11 mouse cellular contexts compared by ENCODE assay signal in genomic region chr8:108915876-108916275, GRCm38 (mm10).
A peak's percentile ranks its signal among the peaks of the same experiment; 100 is the strongest.
DNase-seq lines count a peak whose midpoint lies in the region; ATAC-seq and TF ChIP-seq lines count a peak whose summit lies in the region.
"Had no signal": no experiment of that assay in that cellular context is flagged by ENCODE, and none has a peak within 500 bp of the region (broad histone marks: within the 10 kb centered on the region; RNA-seq: fewer than 3 reads in every experiment).

No protein-coding gene starts in this region.

- H3K27me3 ChIP-seq in heart, embryonic 10.5 days (ENCODE audit: insufficient read depth, poor library complexity, severe bottlenecking), result no peaks in the 10 kb centered on the region
- no peaks in the 10 kb centered on the region for H3K27me3 ChIP-seq in MEL (ENCODE audit: control insufficient read depth in 1 of 2, insufficient read depth in 2 of 2, low read length in 2 of 2)
- no peaks in the 10 kb centered on the region for H3K27me3 ChIP-seq in heart, postnatal 0 days (ENCODE audit: control insufficient read depth, insufficient read depth, low read length)
- no peaks in the 10 kb centered on the region for H3K27me3 ChIP-seq in liver, embryonic 13.5 days

- no peaks in the 10 kb centered on the region; the same call in 1 of the 2 replicates for H3K79me2 ChIP-seq in MEL (ENCODE audit: control insufficient read depth, insufficient read depth, low read length, poor library complexity)

- no peak for ATAC-seq in heart, postnatal 0 days (ENCODE audit: insufficient read depth, low read depth)
- ATAC-seq in liver, embryonic 13.5 days (ENCODE audit: low read depth), result no peak
- ATAC-seq: hindbrain, postnatal 0 days had no signal

- DNase-seq in heart, embryonic 10.5 days (ENCODE audit: low spot score), result no peak
- no peak for DNase-seq in heart, postnatal 36 days
- DNase-seq in MEL (ENCODE audit: low read depth, low spot score), result no peak
- DNase-seq in heart, postnatal 0 days (ENCODE audit: low spot score), result peak; percentile 45
- no peak for DNase-seq in liver, embryonic 13.5 days
- DNase-seq in embryo, embryonic 10 days (ENCODE audit: low spot score), result no peak
- no peak for DNase-seq in frontal cortex, postnatal 14 days (ENCODE audit: low spot score in 2 of 2)
- DNase-seq in cerebellum, postnatal 4 days (ENCODE audit: low spot score in 2 of 2), result no peak
- DNase-seq: cerebellum, adult 9-10 months had no signal

- no peak for TF ChIP-seq RAD21 in MEL (IDR thresholded peaks at IDR 0.05; ENCODE audit: low read depth, low read length)

- intact Hi-C loops in heart, postnatal 36 days (cut with DNase I), result no loop called here

- 75% methylated on average over 6 of the region's 6 CpGs for WGBS in heart, embryonic 10.5 days
- WGBS in heart, postnatal 0 days, result 42% methylated on average over 6 of the region's 6 CpGs
- 61% methylated on average over 6 of the region's 6 CpGs for WGBS in liver, embryonic 13.5 days (ENCODE audit: insufficient replicate concordance)

- H3K4me3 ChIP-seq in heart, embryonic 10.5 days, result no peak overlapping the region
- no peak overlapping the region for H3K4me3 ChIP-seq in MEL (ENCODE audit: control insufficient read depth in 1 of 2, insufficient read depth in 1 of 2, low read depth in 2 of 2, low read length in 2 of 2)
- H3K4me3 ChIP-seq in heart, postnatal 0 days (ENCODE audit: low read depth, low read length), result no peak overlapping the region
- H3K4me3 ChIP-seq in liver, embryonic 13.5 days (replicated peaks), result no peak overlapping the region
- H3K4me3 ChIP-seq: forebrain, embryonic 10.5 days had no signal

- TF ChIP-seq POLR2A in MEL (IDR thresholded peaks at IDR 0.05; ENCODE audit: control insufficient read depth in 1 of 2, insufficient read depth in 1 of 2, low read depth in 1 of 2, low read length in 2 of 2, poor library complexity in 1 of 2), result no peak

- H3K4me2 ChIP-seq in heart, postnatal 0 days (ENCODE audit: low read depth, low read length), result no peak overlapping the region
- no peak overlapping the region for H3K4me2 ChIP-seq in liver, embryonic 13.5 days

- no peak for TF ChIP-seq CTCF in MEL (IDR thresholded peaks at IDR 0.05 in 2 of 3, conservative IDR thresholded peaks at IDR 0.05 in 1 of 3; ENCODE audit: control insufficient read depth in 1 of 3, insufficient read depth in 1 of 3, low read depth in 2 of 3, low read length in 3 of 3, poor library complexity in 1 of 3, severe bottlenecking in 1 of 3)
- no peak for TF ChIP-seq CTCF in heart, postnatal 0 days (IDR thresholded peaks at IDR 0.05; ENCODE audit: low read depth)

- no peak for TF ChIP-seq EP300 in MEL (IDR thresholded peaks at IDR 0.05; ENCODE audit: low read depth in 1 of 2, low read length in 2 of 2)
- TF ChIP-seq EP300 in heart, postnatal 0 days (IDR thresholded peaks at IDR 0.05; ENCODE audit: low read depth), result no peak

- H3K4me1 ChIP-seq in heart, embryonic 10.5 days, result peaks cover 19% of the 10 kb centered on the region
- H3K4me1 ChIP-seq in MEL (ENCODE audit: control insufficient read depth in 1 of 2, insufficient read depth in 2 of 2, low read length in 2 of 2), result peaks cover 0 to 19% of the 10 kb centered on the region in 2 experiments; a peak in 3 of 4 replicates
- H3K4me1 ChIP-seq in heart, postnatal 0 days (ENCODE audit: control insufficient read depth, insufficient read depth), result peaks cover 10% of the 10 kb centered on the region
- H3K4me1 ChIP-seq in liver, embryonic 13.5 days (replicated peaks), result peaks cover 18% of the 10 kb centered on the region

- H3K9me3 ChIP-seq in heart, embryonic 10.5 days, result no peaks in the 10 kb centered on the region
- no peaks in the 10 kb centered on the region for H3K9me3 ChIP-seq in MEL (replicated peaks; ENCODE audit: insufficient read depth, low read length)
- H3K9me3 ChIP-seq in heart, postnatal 0 days (replicated peaks; ENCODE audit: control insufficient read depth, low read length), result no peaks in the 10 kb centered on the region
- no peaks in the 10 kb centered on the region for H3K9me3 ChIP-seq in liver, embryonic 13.5 days (replicated peaks)
- H3K9me3 ChIP-seq: forebrain, embryonic 10.5 days had no signal

- H3K9ac ChIP-seq in MEL (ENCODE audit: control insufficient read depth, low read depth, low read length, poor library complexity, severe bottlenecking), result no peak overlapping the region
- H3K9ac ChIP-seq in heart, postnatal 0 days (replicated peaks; ENCODE audit: low read depth, low read length), result no peak overlapping the region
- H3K9ac ChIP-seq in liver, embryonic 13.5 days, result no peak overlapping the region

- peak overlapping the region; percentile 76 for H3K27ac ChIP-seq in heart, embryonic 10.5 days
- H3K27ac ChIP-seq in MEL (ENCODE audit: control insufficient read depth, low read depth, low read length), result peak overlapping the region; percentile 29
- H3K27ac ChIP-seq in heart, postnatal 0 days (ENCODE audit: low read depth), result peak overlapping the region; percentile 16; the same call in 1 of the 2 replicates
- 0 out of 2 replicates have a peak overlapping the region, but pooled peaks have one; percentile 3 for H3K27ac ChIP-seq in liver, embryonic 13.5 days

- peaks cover 17% of the 10 kb centered on the region for H3K36me3 ChIP-seq in heart, embryonic 10.5 days
- H3K36me3 ChIP-seq in MEL (ENCODE audit: control insufficient read depth in 1 of 2, insufficient read depth in 2 of 2, low read length in 2 of 2), result peaks cover 0 to 14% of the 10 kb centered on the region in 2 experiments; a peak in 2 of 4 replicates
- no peaks in the 10 kb centered on the region for H3K36me3 ChIP-seq in heart, postnatal 0 days (replicated peaks; ENCODE audit: control insufficient read depth, insufficient read depth, low read length)
- H3K36me3 ChIP-seq in liver, embryonic 13.5 days, result no peaks in the 10 kb centered on the region

TF ChIP-seq in MEL, 35 proteins besides CTCF, POLR2A, EP300 and RAD21:
- TF ChIP-seq E2F4 (IDR thresholded peaks at IDR 0.05; ENCODE audit: borderline replicate concordance, low read depth, low read length) (no peak), MAX (IDR thresholded peaks at IDR 0.05; ENCODE audit: low read length) (no peak), ZNF384 (IDR thresholded peaks at IDR 0.05; ENCODE audit: low read depth, low read length) (no peak), ZC3H11A (IDR thresholded peaks at IDR 0.05; ENCODE audit: low read depth, low read length) (no peak), MYB (IDR thresholded peaks at IDR 0.05; ENCODE audit: low read depth, low read length) (no peak), KAT2A (conservative IDR thresholded peaks at IDR 0.05; ENCODE audit: low read depth, low read length) (no peak), TAL1 (IDR thresholded peaks at IDR 0.05; ENCODE audit: low read length) (no peak), MXI1 (IDR thresholded peaks at IDR 0.05; ENCODE audit: low read depth, low read length) (no peak), MYC (IDR thresholded peaks at IDR 0.05; ENCODE audit: low read depth, low read length) (no peak), NELFE (IDR thresholded peaks at IDR 0.05; ENCODE audit: low read depth, low read length) (no peak), BHLHE40 (IDR thresholded peaks at IDR 0.05; ENCODE audit: borderline replicate concordance, low read depth, low read length) (no peak), MEF2A (IDR thresholded peaks at IDR 0.05; ENCODE audit: extremely low read depth, insufficient replicate concordance, low read depth, low read length, poor library complexity, severe bottlenecking) (no peak), CHD2 (IDR thresholded peaks at IDR 0.05; ENCODE audit: low read length) (no peak)

Comparison
In these comparisons a context has a peak if more than half of its experiments do, and no peak if none do; other contexts are left out.
1. H3K27ac ChIP-seq: peak in every context shown above with its lines; median percentile 76 in heart, embryonic 10.5 days; 29 in MEL; 16 in heart, postnatal 0 days; 3 in liver, embryonic 13.5 days.